Mouse (Mus musculus): ENCODE results near the gene Spryd7. TPM values are rescaled to one million over a fixed set of nuclear protein-coding genes. Genes with fewer than 3 reads are reported as not detected.
"Not testable (repeated sequence)": the region's sequence is repeated elsewhere in the genome, so short reads cannot be mapped to it uniquely, and the experiment has no call there.

Gene Spryd7
- 18.1 and 19.0 TPM in 2 replicates for polyA plus RNA-seq (2014; fragmentation: Nextera tagmentation; extraction: Ambion mirVana)

- peak within 1 kb of the TSS; percentile 71 for H3K9ac ChIP-seq (replicated peaks; ENCODE audit: low read length)
- H3K27ac ChIP-seq (replicated peaks; ENCODE audit: low read depth, low read length): 0 out of 2 replicates have a peak within 1 kb of the TSS, but pooled peaks have one; percentile 22
- H3K4me1 ChIP-seq (ENCODE audit: control insufficient read depth, insufficient read depth, low read length): no peaks in the 10 kb centered on the region
- peak within 1 kb of the TSS; percentile 90 for H3K4me2 ChIP-seq (ENCODE audit: low read depth, low read length)
- peak; percentile 99 for ATAC-seq (replicated peaks; ENCODE audit: insufficient number of reproducible peaks, low FRiP score, low TSS enrichment, low read depth)
- no peaks in the 10 kb centered on the region for H3K36me3 ChIP-seq (replicated peaks; ENCODE audit: control insufficient read depth, insufficient read depth, low read depth, low read length)
- peak; percentile 99 for DNase-seq (ENCODE audit: low spot score)
- H3K27me3 ChIP-seq (ENCODE audit: control insufficient read depth, insufficient read depth, low read length): no peaks in the 10 kb centered on the region
- under 1% methylated on average over 70 of the region's 72 CpGs for WGBS
- no peaks in the 10 kb centered on the region for H3K9me3 ChIP-seq (replicated peaks; ENCODE audit: control insufficient read depth, low read length)
- peak within 1 kb of the TSS; percentile 66 for H3K4me3 ChIP-seq (ENCODE audit: low read depth, low read length)
Observed at GRCm38 (mm10) chr14:61556289-61557147, at the start of gene Spryd7. Gene Spryd7 (minus strand): TSS chr14:61556886.

GRCm38 (mm10) chr14:61606088-61606487 lies 49.4 kb upstream of the Spryd7 start:
- not testable (repeated sequence) for ATAC-seq (replicated peaks; ENCODE audit: insufficient number of reproducible peaks, low FRiP score, low TSS enrichment, low read depth); H3K27ac ChIP-seq (replicated peaks; ENCODE audit: low read depth, low read length); H3K9me3 ChIP-seq (replicated peaks; ENCODE audit: control insufficient read depth, low read length); DNase-seq (ENCODE audit: low spot score); H3K4me2 ChIP-seq (ENCODE audit: low read depth, low read length); H3K27me3 ChIP-seq (ENCODE audit: control insufficient read depth, insufficient read depth, low read length); H3K9ac ChIP-seq (replicated peaks; ENCODE audit: low read length); H3K4me3 ChIP-seq (ENCODE audit: low read depth, low read length); H3K4me1 ChIP-seq (ENCODE audit: control insufficient read depth, insufficient read depth, low read length); H3K36me3 ChIP-seq (replicated peaks; ENCODE audit: control insufficient read depth, insufficient read depth, low read depth, low read length)
- 83% methylated on average over 2 of the region's 2 CpGs for WGBS

GRCm38 (mm10) chr14:61604081-61604480 lies 47.4 kb upstream of the Spryd7 start:
- H3K9me3 ChIP-seq (replicated peaks; ENCODE audit: control insufficient read depth, low read length): no peaks in the 10 kb centered on the region
- H3K27ac ChIP-seq (replicated peaks; ENCODE audit: low read depth, low read length): no peak overlapping the region
- WGBS: 76% methylated on average over 3 of the region's 3 CpGs
- no peak overlapping the region for H3K4me2 ChIP-seq (ENCODE audit: low read depth, low read length)
- no peak for ATAC-seq (replicated peaks; ENCODE audit: insufficient number of reproducible peaks, low FRiP score, low TSS enrichment, low read depth)
- no peaks in the 10 kb centered on the region for H3K4me1 ChIP-seq (ENCODE audit: control insufficient read depth, insufficient read depth, low read length)
- DNase-seq (ENCODE audit: low spot score): no peak
- no peak overlapping the region for H3K4me3 ChIP-seq (ENCODE audit: low read depth, low read length)
- no peaks in the 10 kb centered on the region for H3K36me3 ChIP-seq (replicated peaks; ENCODE audit: control insufficient read depth, insufficient read depth, low read depth, low read length)
- no peak overlapping the region for H3K9ac ChIP-seq (replicated peaks; ENCODE audit: low read length)
- no peaks in the 10 kb centered on the region for H3K27me3 ChIP-seq (ENCODE audit: control insufficient read depth, insufficient read depth, low read length)

GRCm38 (mm10) chr14:61603069-61603755 lies 46.5 kb upstream of the Spryd7 start:
- Histone ChIP-seq H3K4me3 (ENCODE audit: low read depth, low read length) (no peak overlapping the region), H3K9ac (replicated peaks; ENCODE audit: low read length) (no peak overlapping the region), H3K4me2 (ENCODE audit: low read depth, low read length) (no peak overlapping the region), H3K4me1 (ENCODE audit: control insufficient read depth, insufficient read depth, low read length) (no peaks in the 10 kb centered on the region), H3K27ac (replicated peaks; ENCODE audit: low read depth, low read length) (no peak overlapping the region), H3K27me3 (ENCODE audit: control insufficient read depth, insufficient read depth, low read length) (no peaks in the 10 kb centered on the region), H3K36me3 (replicated peaks; ENCODE audit: control insufficient read depth, insufficient read depth, low read depth, low read length) (no peaks in the 10 kb centered on the region), H3K9me3 (replicated peaks; ENCODE audit: control insufficient read depth, low read length) (no peaks in the 10 kb centered on the region)
- DNase-seq (ENCODE audit: low spot score) (no peak), ATAC-seq (replicated peaks; ENCODE audit: insufficient number of reproducible peaks, low FRiP score, low TSS enrichment, low read depth) (no peak)
- 80% methylated on average over 8 of the region's 8 CpGs for WGBS

- Histone ChIP-seq H3K36me3 (replicated peaks; ENCODE audit: control insufficient read depth, insufficient read depth, low read depth, low read length) (no peaks in the 10 kb centered on the region), H3K4me2 (ENCODE audit: low read depth, low read length) (no peak overlapping the region), H3K27me3 (ENCODE audit: control insufficient read depth, insufficient read depth, low read length) (no peaks in the 10 kb centered on the region), H3K4me1 (ENCODE audit: control insufficient read depth, insufficient read depth, low read length) (no peaks in the 10 kb centered on the region), H3K9ac (replicated peaks; ENCODE audit: low read length) (no peak overlapping the region), H3K4me3 (ENCODE audit: low read depth, low read length) (no peak overlapping the region), H3K9me3 (replicated peaks; ENCODE audit: control insufficient read depth, low read length) (no peaks in the 10 kb centered on the region), H3K27ac (replicated peaks; ENCODE audit: low read depth, low read length) (no peak overlapping the region)
- DNase-seq (ENCODE audit: low spot score): no peak
- 86% methylated on average over 9 of the region's 9 CpGs for WGBS
- ATAC-seq (replicated peaks; ENCODE audit: insufficient number of reproducible peaks, low FRiP score, low TSS enrichment, low read depth): no peak
Observed at GRCm38 (mm10) chr14:61601348-61601747, 44.7 kb upstream of the Spryd7 start.

- H3K4me3 ChIP-seq (ENCODE audit: low read depth, low read length): peak overlapping the region; percentile 79
- ATAC-seq (replicated peaks; ENCODE audit: insufficient number of reproducible peaks, low FRiP score, low TSS enrichment, low read depth) (peak; percentile 96), DNase-seq (ENCODE audit: low spot score) (peak; percentile 90)
- 7% methylated on average over 43 of the region's 44 CpGs for WGBS
- H3K27ac ChIP-seq (replicated peaks; ENCODE audit: low read depth, low read length): 0 out of 2 replicates have a peak overlapping the region, but pooled peaks have one; percentile 41
- no peaks in the 10 kb centered on the region for H3K36me3 ChIP-seq (replicated peaks; ENCODE audit: control insufficient read depth, insufficient read depth, low read depth, low read length)
- no peaks in the 10 kb centered on the region for H3K27me3 ChIP-seq (ENCODE audit: control insufficient read depth, insufficient read depth, low read length)
- H3K9me3 ChIP-seq (replicated peaks; ENCODE audit: control insufficient read depth, low read length): no peaks in the 10 kb centered on the region
- no peaks in the 10 kb centered on the region for H3K4me1 ChIP-seq (ENCODE audit: control insufficient read depth, insufficient read depth, low read length)
- H3K9ac ChIP-seq (replicated peaks; ENCODE audit: low read length): peak overlapping the region; percentile 80
- H3K4me2 ChIP-seq (ENCODE audit: low read depth, low read length): peak overlapping the region; percentile 45
Observed at GRCm38 (mm10) chr14:61599057-61599806, 42.5 kb upstream of the Spryd7 start.

GRCm38 (mm10) chr14:61597968-61598367 lies 41.3 kb upstream of the Spryd7 start, which contains the start of gene Trim13:
Gene Trim13 (plus strand): TSS chr14:61598247.
- Histone ChIP-seq H3K36me3 (replicated peaks; ENCODE audit: control insufficient read depth, insufficient read depth, low read depth, low read length) (no peaks in the 10 kb centered on the region), H3K9ac (replicated peaks; ENCODE audit: low read length) (no peak within 1 kb of the TSS), H3K27ac (replicated peaks; ENCODE audit: low read depth, low read length) (no peak within 1 kb of the TSS), H3K27me3 (ENCODE audit: control insufficient read depth, insufficient read depth, low read length) (no peaks in the 10 kb centered on the region), H3K9me3 (replicated peaks; ENCODE audit: control insufficient read depth, low read length) (no peaks in the 10 kb centered on the region), H3K4me2 (ENCODE audit: low read depth, low read length) (peak within 1 kb of the TSS; percentile 45), H3K4me1 (ENCODE audit: control insufficient read depth, insufficient read depth, low read length) (no peaks in the 10 kb centered on the region), H3K4me3 (ENCODE audit: low read depth, low read length) (peak within 1 kb of the TSS; percentile 79)
- 48% methylated on average over 5 of the region's 5 CpGs for WGBS
- ATAC-seq (replicated peaks; ENCODE audit: insufficient number of reproducible peaks, low FRiP score, low TSS enrichment, low read depth) (no peak), DNase-seq (ENCODE audit: low spot score) (no peak)

Measured in embryonic facial prominence, embryonic 11.5 days (tissue).